Comparison of ENCODE assay signal across 8 mouse cellular contexts in the genomic region with DNA sequence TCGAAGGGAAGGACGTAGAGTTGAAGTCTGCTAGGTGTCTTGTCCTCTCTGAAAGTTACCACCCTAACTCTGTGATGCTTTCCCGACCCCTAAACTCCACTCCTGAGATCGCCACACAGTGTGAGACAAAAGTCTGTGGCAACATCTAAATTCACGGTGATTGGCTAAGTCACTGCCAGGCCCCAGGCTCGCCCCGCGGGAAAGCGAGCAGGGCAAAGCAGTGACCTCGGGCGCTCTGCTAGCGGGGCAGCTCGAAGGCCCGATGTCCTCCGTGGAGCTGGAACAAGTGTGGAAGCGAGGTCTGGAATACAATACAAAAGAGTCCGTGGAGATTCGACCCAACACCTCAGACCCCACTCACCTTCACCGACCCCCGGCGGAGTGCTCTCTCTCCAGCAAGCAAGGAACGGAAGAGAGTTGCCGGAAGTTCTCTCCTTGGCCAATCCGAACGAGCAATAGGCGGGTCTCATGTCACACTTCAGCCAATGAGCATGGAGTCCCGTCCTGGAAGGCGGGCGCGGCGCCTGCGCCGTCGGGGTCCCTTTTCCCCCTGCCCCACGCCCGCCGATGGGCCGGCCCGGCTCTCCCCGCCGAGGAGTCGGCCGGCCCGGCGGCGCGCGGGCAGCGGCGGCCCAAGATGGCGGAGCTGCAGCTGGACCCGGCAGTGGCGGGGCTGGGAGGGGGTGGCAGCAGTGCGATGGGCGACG. TPM values are rescaled to one million over a fixed set of nuclear protein-coding genes. Genes with fewer than 3 reads are reported as not detected.
DNase-seq lines count a peak whose midpoint lies in the region; ATAC-seq lines count a peak whose summit lies in the region.

TSS of gene Atp5h (minus strand) at position 432 of the 707 bp plus-strand sequence.
TSS of gene Kctd2 (plus strand) at position 598 of the 707 bp plus-strand sequence.

- no peaks in the 10 kb centered on the region for H3K9me3 ChIP-seq in forebrain, embryonic 11.5 days (ENCODE audit: control insufficient read depth, low read length)
- no peaks in the 10 kb centered on the region for H3K9me3 ChIP-seq in heart, embryonic 16.5 days (replicated peaks; ENCODE audit: control insufficient read depth, low read length)
- no peaks in the 10 kb centered on the region for H3K9me3 ChIP-seq in liver, embryonic 15.5 days (replicated peaks)
- H3K9me3 ChIP-seq in neural tube, embryonic 12.5 days = no peaks in the 10 kb centered on the region

- H3K36me3 ChIP-seq in forebrain, embryonic 11.5 days (ENCODE audit: control insufficient read depth, insufficient read depth, low read length) = peaks cover 2% of the 10 kb centered on the region; the same call in 1 of the 2 replicates
- peaks cover 28% of the 10 kb centered on the region for H3K36me3 ChIP-seq in heart, embryonic 16.5 days (ENCODE audit: control insufficient read depth, insufficient read depth)
- H3K36me3 ChIP-seq in liver, embryonic 15.5 days (replicated peaks) = peaks cover 42% of the 10 kb centered on the region
- peaks cover 42% of the 10 kb centered on the region for H3K36me3 ChIP-seq in neural tube, embryonic 12.5 days

- ATAC-seq in forebrain, embryonic 11.5 days (replicated peaks; ENCODE audit: low FRiP score) = peak; percentile 98
- ATAC-seq in heart, embryonic 16.5 days (replicated peaks; ENCODE audit: extremely low read depth, insufficient read depth, low FRiP score) = peak; percentile 95
- peak; percentile 97 for ATAC-seq in liver, embryonic 15.5 days (ENCODE audit: insufficient read depth)
- peak; percentile 96 for ATAC-seq in neural tube, embryonic 12.5 days (ENCODE audit: low FRiP score, low read depth)

- peak within 1 kb of the TSS; percentile 81 for H3K4me2 ChIP-seq in forebrain, embryonic 11.5 days (ENCODE audit: low read depth, low read length, severe bottlenecking)
- H3K4me2 ChIP-seq in heart, embryonic 16.5 days (ENCODE audit: low read depth, low read length) = peak within 1 kb of the TSS; percentile 98
- peak within 1 kb of the TSS; percentile 99 for H3K4me2 ChIP-seq in liver, embryonic 15.5 days
- peak within 1 kb of the TSS; percentile 98 for H3K4me2 ChIP-seq in neural tube, embryonic 12.5 days (replicated peaks)

- peak; percentile 91 to 93 for DNase-seq in CD8-positive naive resting alpha-beta T cell, adult 2 months (ENCODE audit: low read depth in 2 of 2, low spot score in 2 of 2)
- DNase-seq in c-Kit-positive CD71-negative TER-119-negative erythroid progenitor cells, embryonic 14.5 days (ENCODE audit: low read depth) = peak; percentile 91
- peak; percentile 98 for DNase-seq in forebrain, embryonic 11.5 days (ENCODE audit: low spot score)
- DNase-seq in kidney, postnatal 36 days = peak; percentile 95 to 96
- peak; percentile 96 for DNase-seq in telencephalon, adult 2 months (ENCODE audit: low read depth, low spot score)

- H3K27me3 ChIP-seq in forebrain, embryonic 11.5 days (ENCODE audit: control insufficient read depth, insufficient read depth, low read length) = no peaks in the 10 kb centered on the region
- no peaks in the 10 kb centered on the region for H3K27me3 ChIP-seq in heart, embryonic 16.5 days (ENCODE audit: control insufficient read depth, insufficient read depth, low read length)
- H3K27me3 ChIP-seq in liver, embryonic 15.5 days = no peaks in the 10 kb centered on the region
- H3K27me3 ChIP-seq in neural tube, embryonic 12.5 days (replicated peaks) = no peaks in the 10 kb centered on the region

- H3K9ac ChIP-seq in forebrain, embryonic 11.5 days (ENCODE audit: low read length) = peak within 1 kb of the TSS; percentile 95
- peak within 1 kb of the TSS; percentile 96 for H3K9ac ChIP-seq in heart, embryonic 16.5 days (ENCODE audit: low read length)
- H3K9ac ChIP-seq in liver, embryonic 15.5 days = peak within 1 kb of the TSS; percentile 96
- H3K9ac ChIP-seq in neural tube, embryonic 12.5 days = peak within 1 kb of the TSS; percentile 98

- under 1% methylated on average over 50 of the region's 56 CpGs for WGBS in forebrain, embryonic 11.5 days
- WGBS in heart, embryonic 16.5 days = under 1% methylated on average over 53 of the region's 56 CpGs
- WGBS in liver, embryonic 15.5 days (ENCODE audit: insufficient replicate concordance) = under 1% methylated on average over 56 of the region's 56 CpGs
- WGBS in neural tube, embryonic 12.5 days = 1% methylated on average over 56 of the region's 56 CpGs

- H3K4me1 ChIP-seq in forebrain, embryonic 11.5 days (replicated peaks; ENCODE audit: control insufficient read depth, insufficient read depth, low read length) = peaks cover 8% of the 10 kb centered on the region
- peaks cover 56% of the 10 kb centered on the region for H3K4me1 ChIP-seq in heart, embryonic 16.5 days (ENCODE audit: control insufficient read depth, insufficient read depth, low read length)
- peaks cover 45% of the 10 kb centered on the region for H3K4me1 ChIP-seq in liver, embryonic 15.5 days (replicated peaks)
- H3K4me1 ChIP-seq in neural tube, embryonic 12.5 days = peaks cover 23% of the 10 kb centered on the region

- peak within 1 kb of the TSS; percentile 91 for H3K4me3 ChIP-seq in forebrain, embryonic 11.5 days (ENCODE audit: low read depth, low read length)
- peak within 1 kb of the TSS; percentile 96 for H3K4me3 ChIP-seq in heart, embryonic 16.5 days (ENCODE audit: low read length)
- peak within 1 kb of the TSS; percentile 96 for H3K4me3 ChIP-seq in liver, embryonic 15.5 days (replicated peaks)
- peak within 1 kb of the TSS; percentile 99 for H3K4me3 ChIP-seq in neural tube, embryonic 12.5 days

- peak within 1 kb of the TSS; percentile 71 for H3K27ac ChIP-seq in forebrain, embryonic 11.5 days (ENCODE audit: low read depth, low read length)
- H3K27ac ChIP-seq in heart, embryonic 16.5 days (ENCODE audit: low read length) = peak within 1 kb of the TSS; percentile 93
- peak within 1 kb of the TSS; percentile 83 for H3K27ac ChIP-seq in liver, embryonic 15.5 days (replicated peaks)
- H3K27ac ChIP-seq in neural tube, embryonic 12.5 days = peak within 1 kb of the TSS; percentile 76

RNA-seq across cellular contexts. Expression of gene Atp5h, which starts in this region (rescaled TPM):
- 814 TPM in 2 replicates for polyA plus RNA-seq in forebrain, embryonic 11.5 days (2014; fragmentation: Nextera tagmentation; extraction: Ambion mirVana)
- 1,945 and 2,019 TPM in 2 replicates for polyA plus RNA-seq in heart, embryonic 16.5 days (2015; fragmentation: Nextera tagmentation; extraction: Ambion mirVana)
- 453 and 509 TPM in 2 replicates for polyA plus RNA-seq in liver, embryonic 15.5 days (2015; fragmentation: Nextera tagmentation; extraction: Ambion mirVana)
- 890 and 895 TPM in 2 replicates for polyA plus RNA-seq in neural tube, embryonic 12.5 days (2016; fragmentation: Nextera tagmentation; extraction: Ambion mirVana)

RNA-seq across cellular contexts. Expression of gene Kctd2, which starts in this region (rescaled TPM):
- 24.5 and 27.1 TPM in 2 replicates for polyA plus RNA-seq in forebrain, embryonic 11.5 days (2014; fragmentation: Nextera tagmentation; extraction: Ambion mirVana)
- 3.9 and 12.6 TPM in 2 replicates for polyA plus RNA-seq in heart, embryonic 16.5 days (2015; fragmentation: Nextera tagmentation; extraction: Ambion mirVana)
- polyA plus RNA-seq in liver, embryonic 15.5 days (2015; fragmentation: Nextera tagmentation; extraction: Ambion mirVana) = 4.4 and 5.6 TPM in 2 replicates
- polyA plus RNA-seq in neural tube, embryonic 12.5 days (2016; fragmentation: Nextera tagmentation; extraction: Ambion mirVana) = 29.7 and 29.9 TPM in 2 replicates

Comparison
In these comparisons a context has a peak if more than half of its experiments do, and no peak if none do; other contexts are left out.
1. Peak in every context shown above with its lines: DNase-seq, ATAC-seq, H3K4me3 ChIP-seq and H3K27ac ChIP-seq.